9 mouse cellular contexts compared by ENCODE assay signal in genomic region chr9:41735448-41736233, GRCm38 (mm10).
DNase-seq lines count a peak whose midpoint lies in the region; ATAC-seq and TF ChIP-seq lines count a peak whose summit lies in the region.
"Had no signal": no experiment of that assay in that cellular context is flagged by ENCODE, and none has a peak within 500 bp of the region (broad histone marks: within the 10 kb centered on the region; RNA-seq: fewer than 3 reads in every experiment).

No protein-coding gene starts in this region.

- peak overlapping the region; percentile 65 for H3K27ac ChIP-seq in gastrocnemius, adult 2 months
- H3K27ac ChIP-seq in forebrain, embryonic 10.5 days = peak overlapping the region; percentile 92
- H3K27ac ChIP-seq in liver, embryonic 13.5 days = no peak overlapping the region
- peak overlapping the region; percentile 97 for H3K27ac ChIP-seq in neural tube, embryonic 15.5 days (replicated peaks)

- DNase-seq in gastrocnemius, adult 2 months = peak; percentile 24
- DNase-seq in gastrocnemius, adult 18-20 months (ENCODE audit: low spot score) = no peak
- peak; percentile 73 for DNase-seq in forebrain, embryonic 10.5 days (ENCODE audit: extremely low spot score, low spot score)
- peak; percentile 51 to 62 for DNase-seq in heart, postnatal 10 days
- DNase-seq in kidney, postnatal 4 days = peak; percentile 68 to 74
- DNase-seq in liver, embryonic 13.5 days = no peak
- DNase-seq in spleen, postnatal 36 days (ENCODE audit: low spot score in 2 of 2) = no peak

- no peak for ATAC-seq in liver, embryonic 13.5 days (ENCODE audit: low read depth)
- ATAC-seq in neural tube, embryonic 15.5 days (ENCODE audit: low FRiP score) = peak; percentile 87

- TF ChIP-seq CTCF in gastrocnemius, adult 2 months (IDR thresholded peaks at IDR 0.05) = no peak

- intact Hi-C loops in gastrocnemius, adult 2 months (cut with DNase I) = loop anchor here (5.0 kb wide), 1 partner anchor 217 kb away; no protein-coding TSS in a partner anchor
- intact Hi-C loops in heart, postnatal 10 days (cut with DNase I) = loop anchor here (1.0 kb wide), 1 partner anchor 216 kb away; no protein-coding TSS in a partner anchor

- no peaks in the 10 kb centered on the region for H3K9me3 ChIP-seq in forebrain, embryonic 10.5 days
- H3K9me3 ChIP-seq in liver, embryonic 13.5 days (replicated peaks) = no peaks in the 10 kb centered on the region
- no peaks in the 10 kb centered on the region for H3K9me3 ChIP-seq in neural tube, embryonic 15.5 days (replicated peaks)
- H3K9me3 ChIP-seq: megakaryocyte, embryonic 14.5 days had no signal

- peak overlapping the region; percentile 51 for H3K4me2 ChIP-seq in liver, embryonic 13.5 days
- peak overlapping the region; percentile 60 for H3K4me2 ChIP-seq in neural tube, embryonic 15.5 days

- under 1% methylated on average over 22 of the region's 22 CpGs for WGBS in forebrain, embryonic 10.5 days
- 3% methylated on average over 22 of the region's 22 CpGs for WGBS in liver, embryonic 13.5 days (ENCODE audit: insufficient replicate concordance)
- WGBS in neural tube, embryonic 15.5 days = under 1% methylated on average over 22 of the region's 22 CpGs

- H3K4me1 ChIP-seq in forebrain, embryonic 10.5 days = peaks cover 35% of the 10 kb centered on the region
- no peaks in the 10 kb centered on the region for H3K4me1 ChIP-seq in liver, embryonic 13.5 days (replicated peaks)
- peaks cover 24% of the 10 kb centered on the region for H3K4me1 ChIP-seq in neural tube, embryonic 15.5 days
- H3K4me1 ChIP-seq: megakaryocyte, embryonic 14.5 days had no signal

- H3K36me3 ChIP-seq in forebrain, embryonic 10.5 days (replicated peaks) = no peaks in the 10 kb centered on the region
- H3K36me3 ChIP-seq in liver, embryonic 13.5 days = no peaks in the 10 kb centered on the region
- no peaks in the 10 kb centered on the region for H3K36me3 ChIP-seq in neural tube, embryonic 15.5 days

- peak overlapping the region; percentile 66 for H3K4me3 ChIP-seq in gastrocnemius, adult 2 months
- H3K4me3 ChIP-seq in forebrain, embryonic 10.5 days = peak overlapping the region; percentile 50
- peak overlapping the region; percentile 13; the same call in 1 of the 2 replicates for H3K4me3 ChIP-seq in liver, embryonic 13.5 days (replicated peaks)
- H3K4me3 ChIP-seq in neural tube, embryonic 15.5 days (replicated peaks) = peak overlapping the region; percentile 39
- H3K4me3 ChIP-seq: megakaryocyte, embryonic 14.5 days had no signal

- no peak overlapping the region for H3K9ac ChIP-seq in liver, embryonic 13.5 days
- H3K9ac ChIP-seq in neural tube, embryonic 15.5 days (replicated peaks) = peak overlapping the region; percentile 60

- H3K27me3 ChIP-seq in forebrain, embryonic 10.5 days (ENCODE audit: poor library complexity, severe bottlenecking) = peaks cover 19% of the 10 kb centered on the region
- peaks cover 19% of the 10 kb centered on the region for H3K27me3 ChIP-seq in liver, embryonic 13.5 days
- H3K27me3 ChIP-seq in neural tube, embryonic 15.5 days (replicated peaks) = no peaks in the 10 kb centered on the region

Comparison
In these comparisons a context has a peak if more than half of its experiments do, and no peak if none do; other contexts are left out.
1. DNase-seq: peak in gastrocnemius, adult 2 months (single experiment), forebrain, embryonic 10.5 days (single experiment), heart, postnatal 10 days (2 of 2) and kidney, postnatal 4 days (2 of 2); none in gastrocnemius, adult 18-20 months (single experiment), liver, embryonic 13.5 days (single experiment) and spleen, postnatal 36 days (0 of 2).
2. H3K4me3 ChIP-seq: peak in every context shown above with its lines; median percentile 66 in gastrocnemius, adult 2 months; 50 in forebrain, embryonic 10.5 days; 39 in neural tube, embryonic 15.5 days; 13 in liver, embryonic 13.5 days.